ENCODE assay signal across 12 mouse cellular contexts in genomic region chr8:70529741-70530161, GRCm38 (mm10). TPM values are rescaled to one million over a fixed set of nuclear protein-coding genes. Genes with fewer than 3 reads are reported as not detected.
DNase-seq lines count a peak whose midpoint lies in the region; ATAC-seq and TF ChIP-seq lines count a peak whose summit lies in the region.
"Had no signal": no experiment of that assay in that cellular context is flagged by ENCODE, and none has a peak within 500 bp of the region (broad histone marks: within the 10 kb centered on the region; RNA-seq: fewer than 3 reads in every experiment).

No protein-coding gene starts in this region.

- H3K27ac ChIP-seq in heart, embryonic 12.5 days (ENCODE audit: poor library complexity, severe bottlenecking): no peak overlapping the region
- no peak overlapping the region for H3K27ac ChIP-seq in heart, adult 2 months
- peak overlapping the region; percentile 40 for H3K27ac ChIP-seq in bone marrow macrophage, adult 2 months (ENCODE audit: insufficient read depth, low read depth, low read length)
- H3K27ac ChIP-seq in liver, embryonic 15.5 days (replicated peaks): peak overlapping the region; percentile 91
- no peak overlapping the region for H3K27ac ChIP-seq in limb, embryonic 10.5 days
- H3K27ac ChIP-seq: forebrain, embryonic 15.5 days; limb, embryonic 15.5 days; midbrain, embryonic 12.5 days had no signal

- peaks cover 25% of the 10 kb centered on the region for H3K4me1 ChIP-seq in heart, embryonic 12.5 days (replicated peaks)
- H3K4me1 ChIP-seq in heart, adult 2 months (ENCODE audit: control insufficient read depth, insufficient read depth, low read length): peaks cover 3% of the 10 kb centered on the region; the same call in 1 of the 2 replicates
- H3K4me1 ChIP-seq in bone marrow macrophage, adult 2 months (ENCODE audit: control insufficient read depth, insufficient read depth, low read length): peaks cover 16% of the 10 kb centered on the region
- H3K4me1 ChIP-seq in liver, embryonic 15.5 days (replicated peaks): peaks cover 51% of the 10 kb centered on the region
- peaks cover 23% of the 10 kb centered on the region for H3K4me1 ChIP-seq in limb, embryonic 10.5 days

- H3K9ac ChIP-seq in heart, embryonic 12.5 days: peak overlapping the region; percentile 26; the same call in 1 of the 2 replicates
- H3K9ac ChIP-seq in heart, adult 2 months (ENCODE audit: low read depth, low read length): no peak overlapping the region
- peak overlapping the region; percentile 98 for H3K9ac ChIP-seq in liver, embryonic 15.5 days
- H3K9ac ChIP-seq: forebrain, embryonic 15.5 days; limb, embryonic 15.5 days; midbrain, embryonic 12.5 days had no signal

- H3K4me3 ChIP-seq in heart, embryonic 12.5 days: no peak overlapping the region
- no peak overlapping the region for H3K4me3 ChIP-seq in heart, adult 2 months
- H3K4me3 ChIP-seq in bone marrow macrophage, adult 2 months (ENCODE audit: insufficient read depth, low read length): peak overlapping the region; percentile 73
- H3K4me3 ChIP-seq in liver, embryonic 15.5 days (replicated peaks): peak overlapping the region; percentile 30
- no peak overlapping the region for H3K4me3 ChIP-seq in limb, embryonic 10.5 days
- H3K4me3 ChIP-seq: forebrain, embryonic 15.5 days; limb, embryonic 15.5 days; midbrain, embryonic 12.5 days had no signal

- intact Hi-C loops in heart, adult 2 months (cut with DNase I): loop anchor here (10.0 kb wide), 1 partner anchor 245 kb away; the partner anchor contains the start of gene Pik3r2

- no peak for TF ChIP-seq POLR2A in heart, adult 2 months (IDR thresholded peaks at IDR 0.05; ENCODE audit: insufficient read depth, low read depth, low read length)
- TF ChIP-seq POLR2A in bone marrow macrophage, adult 2 months (IDR thresholded peaks at IDR 0.05; ENCODE audit: borderline replicate concordance, low read depth, low read length): no peak

- TF ChIP-seq CTCF in heart, adult 2 months (IDR thresholded peaks at IDR 0.05): no peak
- TF ChIP-seq CTCF in bone marrow macrophage, adult 2 months (IDR thresholded peaks at IDR 0.05; ENCODE audit: low read depth, low read length): no peak

- no peak for DNase-seq in heart, adult 2 months
- DNase-seq in 416B (ENCODE audit: low read depth): peak; percentile 66
- no peak for DNase-seq in limb, embryonic 10.5 days (ENCODE audit: low spot score)
- no peak for DNase-seq in urinary bladder, postnatal 14 days (ENCODE audit: low spot score)
- DNase-seq: heart, postnatal 10 days had no signal

- 94% methylated on average over 3 of the region's 3 CpGs for whole genome bisulfite sequencing in heart, embryonic 12.5 days
- 86% methylated on average over 3 of the region's 3 CpGs for WGBS in heart, adult 2 months
- WGBS in liver, embryonic 15.5 days (ENCODE audit: insufficient replicate concordance): 66% methylated on average over 3 of the region's 3 CpGs
- WGBS in limb, embryonic 10.5 days: 97% methylated on average over 3 of the region's 3 CpGs

- no peak for TF ChIP-seq EP300 in heart, adult 2 months (IDR thresholded peaks at IDR 0.05; ENCODE audit: insufficient read depth, low read depth, low read length)

- no peaks in the 10 kb centered on the region for H3K9me3 ChIP-seq in heart, embryonic 12.5 days (replicated peaks)
- H3K9me3 ChIP-seq in liver, embryonic 15.5 days (replicated peaks): no peaks in the 10 kb centered on the region
- no peaks in the 10 kb centered on the region for H3K9me3 ChIP-seq in limb, embryonic 10.5 days (replicated peaks)
- H3K9me3 ChIP-seq: forebrain, embryonic 15.5 days; limb, embryonic 15.5 days; midbrain, embryonic 12.5 days had no signal

- no peak for ATAC-seq in heart, embryonic 12.5 days (ENCODE audit: insufficient number of reproducible peaks, low FRiP score)
- ATAC-seq in liver, embryonic 15.5 days (ENCODE audit: insufficient read depth): no peak
- ATAC-seq in CD4-positive, CD25-positive, alpha-beta regulatory T cell, adult 4 months: no peak
- ATAC-seq: forebrain, embryonic 15.5 days had no signal

- H3K79me2 ChIP-seq in heart, adult 2 months (replicated peaks; ENCODE audit: control insufficient read depth, insufficient read depth, low read length): peaks cover 1% of the 10 kb centered on the region; the same call in 1 of the 2 replicates

- H3K27me3 ChIP-seq in heart, embryonic 12.5 days (replicated peaks): no peaks in the 10 kb centered on the region
- no peaks in the 10 kb centered on the region for H3K27me3 ChIP-seq in heart, adult 2 months (ENCODE audit: control insufficient read depth, insufficient read depth, low read length)
- H3K27me3 ChIP-seq in liver, embryonic 15.5 days: no peaks in the 10 kb centered on the region
- no peaks in the 10 kb centered on the region for H3K27me3 ChIP-seq in limb, embryonic 10.5 days (ENCODE audit: low read depth, poor library complexity, severe bottlenecking)
- H3K27me3 ChIP-seq: forebrain, embryonic 15.5 days; limb, embryonic 15.5 days; midbrain, embryonic 12.5 days had no signal

- H3K4me2 ChIP-seq in heart, embryonic 12.5 days: no peak overlapping the region
- peak overlapping the region; percentile 72 for H3K4me2 ChIP-seq in liver, embryonic 15.5 days
- H3K4me2 ChIP-seq: forebrain, embryonic 15.5 days; midbrain, embryonic 12.5 days had no signal

- H3K36me3 ChIP-seq in heart, embryonic 12.5 days: peaks cover 51% of the 10 kb centered on the region
- H3K36me3 ChIP-seq in heart, adult 2 months (ENCODE audit: control insufficient read depth, insufficient read depth, low read length): no peaks in the 10 kb centered on the region
- peaks cover 52% of the 10 kb centered on the region for H3K36me3 ChIP-seq in liver, embryonic 15.5 days (replicated peaks)
- H3K36me3 ChIP-seq in limb, embryonic 10.5 days: peaks cover 56% of the 10 kb centered on the region

RNA-seq across cellular contexts. Expression of gene Kxd1, which starts 2.0 kb away (rescaled TPM):
- polyA plus RNA-seq in heart, embryonic 12.5 days (2016; fragmentation: Nextera tagmentation; extraction: Ambion mirVana): 64.2 and 65.7 TPM in 2 replicates
- total RNA-seq in heart, adult 2 months (2021): 10 to 100 TPM; 80.4 to 99.4 TPM
- 111 and 121 TPM in 2 replicates for polyA plus RNA-seq in heart, adult 2 months (2012; rRNA removed)
- polyA plus RNA-seq in bone marrow macrophage, adult 2 months (2012; ENCODE audit: insufficient read depth, insufficient read length, missing spikeins): 82.2 and 82.3 TPM in 2 replicates
- polyA plus RNA-seq in liver, embryonic 15.5 days (2015; fragmentation: Nextera tagmentation; extraction: Ambion mirVana): 28.9 and 30.2 TPM in 2 replicates
- 100 to 1,000 TPM; 146 to 173 TPM for polyA plus RNA-seq in CD4-positive, CD25-positive, alpha-beta regulatory T cell, adult 4 months (2017; shearing (Covaris generic))
- 45.4 and 46.6 TPM in 2 replicates for polyA plus RNA-seq in limb, embryonic 10.5 days (2016; fragmentation: Nextera tagmentation; extraction: Ambion mirVana)

RNA-seq across cellular contexts. Expression of gene Fkbp8, which starts 2.2 kb away (rescaled TPM):
- 227 and 231 TPM in 2 replicates for polyA plus RNA-seq in heart, embryonic 12.5 days (2016; fragmentation: Nextera tagmentation; extraction: Ambion mirVana)
- 100 to 1,000 TPM; 116 to 135 TPM for total RNA-seq in heart, adult 2 months (2021)
- 179 and 201 TPM in 2 replicates for polyA plus RNA-seq in heart, adult 2 months (2012; rRNA removed)
- 163 and 178 TPM in 2 replicates for polyA plus RNA-seq in bone marrow macrophage, adult 2 months (2012; ENCODE audit: insufficient read depth, insufficient read length, missing spikeins)
- 163 and 186 TPM in 2 replicates for polyA plus RNA-seq in liver, embryonic 15.5 days (2015; fragmentation: Nextera tagmentation; extraction: Ambion mirVana)
- polyA plus RNA-seq in CD4-positive, CD25-positive, alpha-beta regulatory T cell, adult 4 months (2017; shearing (Covaris generic)): 100 to 1,000 TPM; 117 to 159 TPM
- polyA plus RNA-seq in limb, embryonic 10.5 days (2016; fragmentation: Nextera tagmentation; extraction: Ambion mirVana): 297 and 310 TPM in 2 replicates

RNA-seq across cellular contexts. Expression of gene Ell, which starts 9.5 kb away (rescaled TPM):
- polyA plus RNA-seq in heart, embryonic 12.5 days (2016; fragmentation: Nextera tagmentation; extraction: Ambion mirVana): 13.5 and 14.7 TPM in 2 replicates
- total RNA-seq in heart, adult 2 months (2021): 10 to 100 TPM in 1 of 2 experiments, 1 to 10 TPM in 1; 9.6 to 12.0 TPM
- 12.7 and 13.8 TPM in 2 replicates for polyA plus RNA-seq in heart, adult 2 months (2012; rRNA removed)
- 17.1 TPM in 2 replicates for polyA plus RNA-seq in bone marrow macrophage, adult 2 months (2012; ENCODE audit: insufficient read depth, insufficient read length, missing spikeins)
- 11.8 and 14.2 TPM in 2 replicates for polyA plus RNA-seq in liver, embryonic 15.5 days (2015; fragmentation: Nextera tagmentation; extraction: Ambion mirVana)
- 10 to 100 TPM; 41.4 to 50.4 TPM for polyA plus RNA-seq in CD4-positive, CD25-positive, alpha-beta regulatory T cell, adult 4 months (2017; shearing (Covaris generic))
- polyA plus RNA-seq in limb, embryonic 10.5 days (2016; fragmentation: Nextera tagmentation; extraction: Ambion mirVana): 20.9 and 26.1 TPM in 2 replicates

RNA-seq across cellular contexts. Expression of gene Uba52, which starts 19.1 kb away (rescaled TPM):
- 779 and 792 TPM in 2 replicates for polyA plus RNA-seq in heart, embryonic 12.5 days (2016; fragmentation: Nextera tagmentation; extraction: Ambion mirVana)
- 1,000 to 10,000 TPM; 1,480 to 1,595 TPM for total RNA-seq in heart, adult 2 months (2021)
- polyA plus RNA-seq in heart, adult 2 months (2012; rRNA removed): 439 and 626 TPM in 2 replicates
- polyA plus RNA-seq in bone marrow macrophage, adult 2 months (2012; ENCODE audit: insufficient read depth, insufficient read length, missing spikeins): 825 and 873 TPM in 2 replicates
- 466 and 562 TPM in 2 replicates for polyA plus RNA-seq in liver, embryonic 15.5 days (2015; fragmentation: Nextera tagmentation; extraction: Ambion mirVana)
- 1,000 to 10,000 TPM; 3,148 to 3,732 TPM for polyA plus RNA-seq in CD4-positive, CD25-positive, alpha-beta regulatory T cell, adult 4 months (2017; shearing (Covaris generic))
- polyA plus RNA-seq in limb, embryonic 10.5 days (2016; fragmentation: Nextera tagmentation; extraction: Ambion mirVana): 877 and 996 TPM in 2 replicates

RNA-seq across cellular contexts. Expression of gene Rex1bd, which starts 23.2 kb away (rescaled TPM):
- 115 TPM in 2 replicates for polyA plus RNA-seq in heart, embryonic 12.5 days (2016; fragmentation: Nextera tagmentation; extraction: Ambion mirVana)
- 100 to 1,000 TPM; 111 to 118 TPM for total RNA-seq in heart, adult 2 months (2021)
- polyA plus RNA-seq in heart, adult 2 months (2012; rRNA removed): 129 and 145 TPM in 2 replicates
- 80.7 and 86.0 TPM in 2 replicates for polyA plus RNA-seq in bone marrow macrophage, adult 2 months (2012; ENCODE audit: insufficient read depth, insufficient read length, missing spikeins)
- 58.0 and 60.5 TPM in 2 replicates for polyA plus RNA-seq in liver, embryonic 15.5 days (2015; fragmentation: Nextera tagmentation; extraction: Ambion mirVana)
- polyA plus RNA-seq in CD4-positive, CD25-positive, alpha-beta regulatory T cell, adult 4 months (2017; shearing (Covaris generic)): 10 to 100 TPM; 82.2 to 83.2 TPM
- 126 and 143 TPM in 2 replicates for polyA plus RNA-seq in limb, embryonic 10.5 days (2016; fragmentation: Nextera tagmentation; extraction: Ambion mirVana)

Comparison
In these comparisons a context has a peak if more than half of its experiments do, and no peak if none do; other contexts are left out.
1. H3K27ac ChIP-seq: peak in bone marrow macrophage, adult 2 months (single experiment) and liver, embryonic 15.5 days (single experiment); none in heart, embryonic 12.5 days (single experiment), heart, adult 2 months (single experiment) and limb, embryonic 10.5 days (single experiment).
2. H3K4me3 ChIP-seq: peak in bone marrow macrophage, adult 2 months (single experiment) and liver, embryonic 15.5 days (single experiment); none in heart, embryonic 12.5 days (single experiment), heart, adult 2 months (single experiment) and limb, embryonic 10.5 days (single experiment).